Mouse (Mus musculus) adrenal gland, adult 18-20 months (tissue): Measurements from ENCODE around the gene Lmntd1. TPM values are rescaled to one million over a fixed set of nuclear protein-coding genes. Genes with fewer than 3 reads are reported as not detected.

ENCODE experiments used
- DNase-seq, 2 experiments: peaks; one replicate each; pipeline ENCODE4 v3.0.0; 2021 to 2022; ENCODE audit warnings: low spot score in 2 of 2
- total RNA-seq, 2 experiments: library from RNA; stranded (reverse); gene quantifications; 1 replicate in 1 of 2; 2 replicates in 1 of 2; pipeline ENCODE4 v1.2.3; 2021

The Lmntd1 gene
- total RNA-seq, 2 experiments from 2014 or later: 0.51 to 0.66 TPM

DNA sequence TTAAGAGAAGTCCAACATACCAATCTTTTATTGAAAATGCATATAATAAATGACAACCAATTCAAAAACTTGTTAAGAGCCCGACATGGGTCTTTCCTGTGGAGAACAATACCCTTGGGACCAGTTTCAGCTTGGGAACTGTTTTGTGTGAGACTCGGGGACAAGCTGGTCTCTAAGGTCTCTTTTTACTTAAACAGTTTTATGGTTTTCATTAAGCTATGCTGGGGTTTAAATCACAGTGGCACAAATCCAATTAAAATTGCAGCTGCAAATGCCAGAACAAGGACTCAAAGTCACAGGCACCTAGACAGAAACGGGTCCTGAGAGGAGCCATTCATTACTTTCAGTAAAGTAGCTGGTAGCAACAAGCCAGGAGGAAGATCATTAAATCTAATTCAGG is 8.9 kb downstream of the Lmntd1 start:
- DNase-seq: no peak

DNA sequence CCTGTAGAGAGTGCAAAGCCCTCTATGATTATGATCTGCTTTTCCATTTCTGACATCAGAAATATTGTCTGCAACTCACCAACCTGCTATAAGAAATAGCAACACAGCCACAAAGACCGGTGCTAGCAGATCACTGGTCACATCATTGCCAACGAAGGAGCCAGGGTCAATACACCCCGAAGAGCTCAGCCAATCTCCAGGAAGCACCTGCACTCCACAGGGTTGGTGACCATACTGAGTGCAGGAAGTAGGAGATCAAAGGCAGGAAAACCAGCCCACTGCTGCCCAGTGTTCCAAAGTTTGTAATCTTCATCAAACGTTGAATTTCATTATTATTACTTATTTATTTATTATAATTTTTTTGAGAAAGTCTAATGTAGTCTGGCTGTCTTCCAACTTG is 9.5 kb downstream of the Lmntd1 start:
- DNase-seq: no peak

DNA sequence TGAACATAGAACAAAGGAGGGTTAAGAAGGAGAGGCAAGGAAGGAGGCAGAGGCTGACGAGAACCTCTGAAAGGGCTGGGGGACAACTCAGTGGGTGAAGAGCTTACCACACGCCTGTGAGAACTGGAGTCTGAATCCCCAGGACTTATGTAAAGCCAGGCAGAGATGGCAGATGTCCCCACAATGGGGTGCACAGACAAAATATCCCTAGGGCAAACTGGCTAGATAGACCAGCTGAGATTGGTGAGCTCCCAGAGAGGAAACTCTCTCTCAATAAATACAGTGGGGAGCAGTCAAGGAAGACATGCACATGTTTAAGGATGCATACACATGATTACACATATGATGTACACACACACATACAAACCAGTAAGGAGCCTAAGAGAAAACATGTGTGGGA is 10.0 kb downstream of the Lmntd1 start:
- DNase-seq: no peak

DNA sequence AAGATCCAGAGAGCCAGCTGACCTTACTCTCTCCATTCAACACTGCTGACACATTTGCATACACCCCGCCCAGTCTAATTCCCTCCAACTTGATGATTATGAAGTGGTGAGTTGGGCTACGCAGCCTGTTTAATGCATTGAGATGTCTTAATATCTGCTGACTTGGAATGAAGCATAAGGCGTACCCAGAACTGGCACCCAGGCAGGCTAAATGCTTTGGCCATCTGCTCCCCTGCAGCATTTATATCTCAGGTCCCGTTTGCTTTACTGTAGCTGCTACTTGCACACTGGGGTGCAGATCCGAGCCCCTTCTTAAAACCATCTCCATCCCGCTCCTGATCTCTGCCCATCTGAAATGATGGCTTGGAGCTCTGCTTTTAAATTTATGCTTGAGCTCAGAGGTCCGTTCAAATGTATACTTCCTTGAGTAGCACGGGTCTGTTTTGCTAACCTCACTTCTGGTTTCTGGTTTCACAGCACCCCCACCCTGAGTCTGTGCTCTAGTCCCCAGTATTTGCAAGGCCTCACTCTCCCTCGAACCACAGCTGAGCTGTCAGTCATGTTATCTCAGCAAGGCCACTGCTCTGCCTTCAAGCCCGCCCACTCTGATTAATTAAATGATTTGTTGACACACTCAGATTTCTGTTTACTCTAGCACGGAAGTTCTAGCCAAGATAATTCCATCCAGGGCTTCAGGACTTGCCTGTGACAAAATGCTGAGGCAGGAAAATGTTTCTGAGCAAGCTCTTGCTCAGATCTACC is 15.1 kb downstream of the Lmntd1 start:
- no peak for DNase-seq

DNA sequence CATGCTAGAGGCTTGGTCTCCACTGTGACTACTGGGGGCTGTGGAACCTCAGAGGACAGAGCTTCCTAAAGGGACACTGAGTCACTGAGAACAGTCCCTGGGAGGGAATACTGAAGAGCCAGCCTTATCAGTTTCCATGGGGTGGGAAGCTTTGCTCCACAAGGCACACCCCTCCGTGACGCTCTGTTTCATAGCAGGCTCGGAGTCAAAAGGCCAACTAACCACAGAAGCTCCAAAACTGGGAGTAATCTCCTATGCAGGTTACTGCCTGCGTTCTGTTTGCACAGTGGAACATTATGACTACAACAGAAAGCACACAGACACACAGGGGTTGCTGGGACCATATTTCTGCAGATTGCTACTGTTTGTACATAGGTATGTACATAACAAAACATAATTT is 18.2 kb downstream of the Lmntd1 start:
- DNase-seq: no peak

DNA sequence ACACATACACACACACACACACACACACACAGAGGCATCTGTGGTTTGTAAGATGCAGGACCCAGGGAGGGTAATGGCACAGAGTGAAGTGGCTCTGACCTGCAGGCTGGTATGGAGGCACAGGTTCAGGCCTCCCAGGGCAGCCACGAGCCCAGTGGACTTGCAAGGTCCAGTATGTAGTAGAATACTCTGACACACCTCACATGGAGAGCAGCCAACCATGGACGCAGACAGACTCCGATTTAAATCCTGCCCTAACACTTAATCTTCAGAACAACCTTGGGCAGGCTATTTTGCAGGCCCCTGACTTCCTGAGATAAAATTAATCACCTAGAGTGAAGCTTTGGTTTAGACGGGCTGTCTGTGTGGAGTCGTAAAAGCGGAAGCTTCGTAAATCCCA is 20.1 kb downstream of the Lmntd1 start:
- no peak for DNase-seq

DNA sequence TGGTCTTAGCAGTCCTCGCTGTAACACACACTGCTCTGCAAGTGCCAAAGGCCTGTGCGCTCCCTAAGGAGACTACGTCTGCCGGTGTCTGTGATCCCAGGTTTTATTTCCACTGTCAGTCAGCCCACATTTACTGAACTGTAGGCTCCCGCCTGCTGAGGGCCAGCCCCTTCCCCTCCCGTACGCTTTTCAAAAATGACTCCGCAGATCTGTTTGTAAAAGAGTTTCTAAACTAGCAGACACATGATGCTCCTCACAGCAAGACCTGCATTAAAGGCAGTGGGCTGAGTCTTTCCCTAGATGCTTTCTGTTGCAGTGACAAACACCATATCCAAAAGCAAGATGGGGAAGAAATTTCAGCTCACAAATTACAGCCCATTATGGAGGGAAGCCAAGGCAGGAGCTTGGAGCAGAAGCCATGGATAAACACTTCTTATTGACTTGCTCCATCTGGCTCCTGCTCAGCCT is 21.6 kb downstream of the Lmntd1 start:
- DNase-seq: no peak

DNA sequence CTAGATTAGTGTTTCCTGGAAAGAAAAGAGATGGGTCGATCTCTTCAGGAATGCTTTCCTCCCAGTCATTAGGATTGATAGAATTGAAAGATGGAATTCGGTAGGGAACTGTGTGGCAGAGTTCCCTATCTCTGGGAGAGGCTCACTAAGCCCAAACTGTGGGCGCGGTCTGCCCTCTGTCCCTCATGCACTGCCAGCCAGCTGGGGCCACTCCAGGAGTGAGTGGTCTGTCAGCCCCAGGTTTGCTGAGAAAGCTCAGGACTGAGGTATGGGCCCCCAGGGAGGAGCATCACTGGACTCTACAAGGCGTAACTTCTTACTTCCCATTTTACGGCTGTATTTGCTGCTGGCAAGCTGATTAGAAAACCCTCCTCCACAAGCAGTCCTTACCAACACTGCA is 22.1 kb downstream of the Lmntd1 start:
- no peak for DNase-seq

DNA sequence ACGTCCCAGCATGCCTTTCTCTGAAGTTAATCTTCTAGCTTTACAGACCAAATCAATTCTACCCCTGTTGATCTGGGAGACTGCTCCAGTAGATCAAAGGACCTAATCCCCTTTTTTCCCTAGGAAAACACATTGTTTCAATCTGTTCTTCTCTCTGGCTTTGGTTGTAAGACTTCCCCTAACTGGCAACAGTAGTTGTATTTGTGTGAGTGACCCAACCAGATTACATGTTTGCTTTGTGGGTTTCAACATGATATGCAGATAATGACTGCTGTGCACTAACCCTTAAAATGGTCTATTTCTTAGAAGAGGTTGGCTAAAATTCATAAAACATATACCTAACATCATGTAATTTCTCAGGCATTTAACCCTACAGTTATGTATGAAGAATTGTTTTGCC is 22.5 kb downstream of the Lmntd1 start:
- DNase-seq: no peak

DNA sequence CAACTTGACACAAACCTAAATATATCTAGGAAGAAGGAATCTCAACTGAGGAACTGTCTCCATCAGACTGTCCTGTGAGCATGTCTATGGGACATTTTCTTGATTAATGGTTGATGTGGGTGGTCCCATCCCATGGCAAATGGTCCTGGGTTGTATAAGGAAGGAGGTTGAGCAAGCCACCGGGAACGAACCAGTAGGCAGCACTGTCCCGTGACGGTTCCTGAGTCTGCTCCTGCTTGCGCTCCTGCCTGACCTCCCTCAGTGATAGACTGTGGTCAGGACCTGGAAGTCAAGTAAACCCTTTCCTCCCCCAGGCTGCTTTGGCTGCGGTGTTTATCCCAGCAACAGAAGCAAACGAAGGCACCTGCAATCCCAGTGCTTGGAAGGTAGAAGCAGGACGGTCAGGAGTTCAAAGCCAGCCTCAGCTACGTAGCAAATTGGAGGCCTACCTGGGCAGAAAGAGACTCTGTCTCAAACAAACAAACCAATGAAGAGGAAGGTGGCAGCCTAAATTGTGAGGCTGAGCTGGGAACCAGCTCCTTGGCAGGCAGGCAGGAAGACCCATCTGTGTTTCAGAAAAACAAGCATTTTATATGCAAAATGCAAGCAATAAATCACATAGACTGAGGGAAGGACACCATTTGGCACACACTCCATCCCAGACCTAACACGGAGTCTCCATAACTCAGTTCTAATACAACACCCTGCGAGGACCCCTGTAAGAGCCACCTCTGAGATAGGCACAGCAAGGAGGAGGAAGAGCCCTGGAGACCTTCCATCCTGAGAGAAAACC is 23.4 kb downstream of the Lmntd1 start:
- DNase-seq: no peak

DNA sequence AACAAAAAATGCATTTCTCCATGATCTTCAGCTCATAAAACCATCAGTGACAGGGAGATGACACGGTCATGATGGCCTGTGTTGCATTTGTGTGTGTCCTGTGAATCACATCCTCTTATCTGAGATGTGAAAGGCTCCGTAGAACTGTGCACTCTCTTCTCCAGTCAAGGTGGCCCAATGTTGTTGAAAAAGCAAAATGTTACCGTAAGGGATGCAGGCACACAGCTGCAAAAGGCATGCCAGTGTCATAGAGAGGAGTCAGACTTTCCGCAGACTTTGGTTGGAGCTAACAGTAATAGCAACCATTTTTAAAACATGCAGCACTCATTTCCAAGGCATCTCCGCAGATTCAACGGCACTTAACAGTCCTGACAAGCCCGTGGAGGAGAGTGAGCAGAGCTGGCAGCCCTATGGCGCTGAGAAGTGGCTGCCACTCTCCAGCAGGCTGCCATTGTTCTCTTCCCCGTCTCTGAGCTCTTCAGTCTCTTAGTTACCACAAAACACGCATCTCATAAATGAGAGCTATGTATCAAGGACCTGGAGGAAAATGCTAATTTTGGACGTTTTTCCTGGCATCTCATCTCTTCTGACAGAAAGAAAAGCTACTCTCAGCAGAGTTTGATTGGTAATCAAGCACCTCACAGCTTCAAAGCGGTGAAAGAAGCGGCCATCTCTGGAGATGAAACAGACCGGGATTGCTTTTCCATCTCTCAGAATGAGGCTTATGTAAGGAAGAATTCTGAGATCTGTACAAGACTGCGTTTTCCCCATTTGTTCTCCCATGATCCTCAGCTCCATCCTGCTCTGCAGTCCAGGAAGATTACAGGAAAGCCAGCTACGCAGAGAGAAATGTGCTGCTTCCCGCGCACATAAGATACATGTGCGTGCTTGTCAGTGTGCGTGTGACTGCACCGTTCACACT is 28.8 kb downstream of the Lmntd1 start:
- DNase-seq: no peak

DNA sequence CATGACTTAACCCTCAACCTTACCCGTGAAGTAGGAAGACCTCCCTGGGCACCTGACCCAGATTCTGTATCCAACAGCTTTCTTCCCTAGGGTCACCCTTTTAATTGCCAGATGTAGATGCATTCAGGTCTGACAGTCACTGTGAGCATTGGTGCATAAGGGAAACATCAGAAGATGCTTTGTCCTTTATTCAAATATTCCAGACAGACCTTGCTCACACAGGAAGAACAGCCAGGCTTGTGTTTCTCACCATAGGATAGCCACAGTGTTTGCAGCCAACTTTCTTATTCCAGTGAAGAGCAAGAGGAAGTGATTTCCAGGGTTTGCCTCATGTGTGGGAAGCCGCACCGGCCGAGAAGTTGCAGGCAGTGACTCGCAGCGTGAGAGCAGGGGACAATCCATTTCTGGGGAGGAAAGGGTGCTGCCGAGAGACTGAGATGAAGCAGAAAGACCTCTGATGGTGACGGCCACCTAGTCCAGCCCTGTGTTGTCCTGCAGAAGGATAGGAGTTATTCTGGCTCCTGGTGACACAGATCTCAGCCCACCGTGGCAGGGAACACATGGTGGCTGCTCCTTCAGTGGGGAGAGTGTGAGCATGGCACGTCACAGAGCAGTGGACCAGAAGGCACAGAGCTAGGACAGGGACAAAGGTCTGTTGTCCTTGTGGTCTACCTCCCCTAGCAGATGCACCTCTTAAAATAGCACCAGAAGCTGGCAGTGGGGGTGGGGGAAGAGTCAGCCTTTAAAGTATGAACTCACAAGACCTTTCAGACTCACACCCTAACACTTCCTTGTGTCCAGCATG is 32.6 kb downstream of the Lmntd1 start:
- no peak for DNase-seq

DNA sequence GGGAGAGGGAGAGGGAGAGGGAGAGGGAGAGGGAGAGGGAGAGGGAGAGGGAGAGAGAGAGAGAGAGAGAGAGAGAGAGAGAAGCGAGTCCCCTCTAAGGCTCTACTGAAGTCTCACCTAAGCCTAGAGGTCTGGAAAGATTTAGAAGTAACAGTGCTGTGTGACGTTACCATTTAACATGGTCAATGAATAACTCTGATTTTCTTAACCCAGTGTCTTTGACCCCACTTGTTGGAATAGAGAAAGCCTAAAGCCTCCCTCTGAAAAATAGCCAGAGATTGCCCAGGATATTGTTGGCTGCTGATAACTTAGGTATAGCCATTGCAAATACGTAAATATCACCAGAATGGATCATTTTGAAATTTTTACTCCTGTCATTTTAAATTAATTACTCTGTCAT is 34.4 kb downstream of the Lmntd1 start:
- DNase-seq: no peak

DNA sequence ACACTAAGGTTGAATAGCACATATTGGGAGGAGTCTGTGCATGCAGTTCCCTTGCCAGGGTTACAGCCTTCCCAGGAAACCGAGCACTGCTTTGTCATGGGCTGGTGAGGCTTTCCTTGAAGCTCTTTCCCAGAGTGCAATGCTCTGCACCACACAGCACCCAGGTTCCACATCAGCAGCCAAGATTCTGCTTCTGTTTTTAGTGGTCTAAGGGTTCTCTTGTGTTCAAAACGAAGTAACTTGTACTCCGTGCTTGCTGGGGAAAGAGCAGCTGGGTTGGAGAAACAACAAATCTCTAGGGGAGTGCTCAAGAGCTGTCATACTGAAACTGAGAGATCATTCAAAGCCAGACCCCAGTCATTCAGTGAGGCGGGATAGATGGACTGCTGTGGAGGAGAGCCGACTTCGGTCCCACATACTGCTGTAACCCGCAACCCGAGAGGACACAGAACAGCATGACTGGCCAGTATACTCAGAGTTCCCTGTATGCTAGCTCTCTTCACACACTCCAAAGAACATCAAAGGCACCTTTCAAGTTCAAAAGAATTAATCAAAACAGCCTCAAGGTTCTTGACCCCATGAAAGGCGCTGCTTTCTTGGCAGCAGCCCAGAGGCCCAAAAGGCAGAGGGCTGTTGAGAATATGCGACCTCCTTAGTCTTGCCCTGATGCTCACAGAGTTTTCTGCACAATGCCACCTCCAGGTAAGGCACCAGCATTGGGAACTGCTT is 35.5 kb downstream of the Lmntd1 start:
- no peak for DNase-seq

DNA sequence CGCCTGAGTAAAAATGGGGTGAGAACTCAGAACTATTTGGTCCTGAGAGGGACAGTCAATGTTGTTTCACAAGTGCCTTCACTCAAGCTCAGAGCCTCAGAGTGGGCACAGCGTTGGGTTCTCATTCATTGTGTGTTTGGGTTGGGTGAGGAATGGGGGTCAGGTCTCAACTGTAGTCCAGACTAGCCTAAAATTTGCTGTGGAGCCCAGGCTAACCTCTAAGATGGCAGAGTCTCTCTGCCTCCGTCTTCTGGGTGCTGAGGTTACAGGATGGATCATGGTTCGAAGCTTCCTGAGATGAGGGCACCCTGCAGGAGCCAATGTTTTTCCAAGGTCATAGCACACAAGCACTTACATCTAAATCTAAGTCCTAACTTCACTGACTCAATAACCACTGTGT is 37.4 kb downstream of the Lmntd1 start:
- DNase-seq: no peak

DNA sequence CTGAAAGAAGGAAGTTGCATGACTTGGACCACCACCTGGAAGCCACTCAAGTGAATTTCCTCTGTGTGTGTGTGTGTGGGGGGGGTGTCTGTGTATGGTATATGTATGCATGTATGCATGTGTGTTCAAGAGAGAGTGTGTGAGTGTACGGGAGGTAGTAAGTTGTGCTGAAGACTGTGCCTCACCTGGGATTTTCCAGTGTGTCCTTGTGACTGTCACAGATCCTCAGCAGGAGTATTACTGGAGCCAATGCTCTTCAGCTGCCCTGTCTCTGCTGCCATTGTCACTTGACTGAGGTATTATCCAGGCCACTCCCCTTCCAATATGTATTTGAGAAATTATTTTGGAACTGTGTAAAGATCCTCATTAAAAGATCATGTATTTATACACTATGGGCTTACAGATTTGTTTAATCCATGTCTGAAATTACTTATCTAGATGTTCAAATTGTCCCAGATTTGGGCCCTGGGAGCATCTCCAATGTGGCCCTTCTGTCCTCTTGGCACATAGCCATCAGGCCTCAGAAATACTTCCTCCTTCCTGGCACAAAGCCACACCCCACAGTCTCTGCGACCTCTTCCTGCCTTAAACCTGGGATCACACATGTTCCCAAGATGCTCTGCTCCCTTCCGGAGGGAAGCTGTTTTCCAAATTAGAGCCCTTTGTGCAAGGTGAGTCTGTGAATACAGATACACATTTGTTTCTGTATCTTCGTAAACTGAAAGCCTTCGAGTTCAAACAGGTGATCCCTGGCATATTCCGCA is 40.7 kb downstream of the Lmntd1 start:
- no peak for DNase-seq

DNA sequence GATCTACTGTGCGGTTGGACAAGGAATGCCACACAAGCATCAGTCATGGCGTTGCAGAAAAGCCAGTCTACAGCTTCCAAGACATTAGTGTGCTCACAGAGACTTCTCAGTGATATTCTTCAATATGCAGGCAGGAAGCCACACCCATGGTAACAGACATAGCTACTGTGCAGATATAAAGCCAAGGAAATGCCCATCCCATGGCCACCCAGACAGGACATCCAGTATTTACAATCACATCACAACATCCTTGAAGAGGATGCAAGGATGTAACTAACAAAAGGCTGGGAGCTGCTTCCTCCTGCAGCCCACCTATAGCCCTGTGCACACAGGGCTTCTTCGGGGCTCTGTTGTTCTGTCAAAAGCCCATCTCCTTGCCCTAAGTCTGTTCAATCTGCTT is 45.4 kb downstream of the Lmntd1 start:
- DNase-seq: no peak

DNA sequence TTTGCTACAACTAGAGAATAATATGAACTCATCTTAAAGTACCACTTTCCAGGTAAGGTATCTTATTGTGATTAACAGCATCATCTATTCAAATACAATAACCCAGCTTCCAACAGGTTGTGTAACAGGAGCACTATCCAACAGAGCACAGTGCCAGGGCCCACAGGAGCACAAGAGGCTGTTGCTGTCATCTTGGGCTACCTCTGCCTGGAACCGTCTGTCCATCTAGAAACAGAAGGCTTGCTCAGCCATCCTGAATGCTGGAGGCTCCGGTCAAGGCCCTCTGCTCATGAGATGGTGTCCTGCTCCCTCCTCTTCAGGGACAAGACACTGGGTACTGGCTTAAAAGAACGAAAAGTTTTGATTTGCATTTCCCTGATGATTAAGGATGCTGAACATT is 46.3 kb downstream of the Lmntd1 start:
- DNase-seq: no peak

DNA sequence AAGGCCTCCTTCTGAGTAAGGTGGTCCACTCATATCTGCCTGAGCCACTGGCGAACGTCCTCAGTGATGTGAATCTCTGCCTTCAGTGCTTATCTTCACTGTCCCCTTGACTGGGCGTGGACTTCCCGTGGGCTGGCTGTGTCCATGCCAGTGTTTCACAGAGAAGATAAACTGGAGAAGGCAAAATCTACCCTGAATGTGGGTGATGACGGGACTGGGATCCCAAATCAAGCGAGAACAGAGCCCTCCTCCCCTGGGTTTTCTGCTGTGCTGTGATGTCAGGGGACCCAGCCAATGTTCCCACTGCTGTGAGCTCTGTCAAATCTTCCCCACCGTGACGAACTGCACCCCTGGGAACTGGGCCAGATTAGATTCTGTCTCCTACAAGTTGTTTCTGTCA is 46.8 kb downstream of the Lmntd1 start:
- no peak for DNase-seq
